Mouse (Mus musculus) brain, embryonic 14.5 days (tissue): Measurements from ENCODE around the gene Rb1.

Source experiments
- CTCF ChIP-seq: fragments of 200-500 bp; IDR thresholded peaks from 2 replicates; pipeline ENCODE4 v1.5.1; 2012; ENCODE audit warnings: inconsistent platforms, mild to moderate bottlenecking, moderate library complexity, borderline replicate concordance; ENCODE audit not compliant: insufficient read depth, insufficient read length; ENCODE audit errors: extremely low read depth
- POLR2A ChIP-seq: fragments of 200-500 bp; IDR thresholded peaks from 2 replicates; pipeline ENCODE4 v1.6.1; 2012; ENCODE audit warnings: mild to moderate bottlenecking, inconsistent platforms, borderline replicate concordance; ENCODE audit not compliant: poor library complexity, insufficient read depth, insufficient read length, severe bottlenecking; ENCODE audit errors: extremely low read depth

- TF ChIP-seq CTCF (no peak), POLR2A (no peak)
These were observed 12.7 kb downstream of the Rb1 start for GRCm38 (mm10) chr14:73312909-73313308.
